ENCODE assay signal across 20 mouse cellular contexts in genomic region chr14:21507046-21507445, GRCm38 (mm10). TPM values are rescaled to one million over a fixed set of nuclear protein-coding genes. Genes with fewer than 3 reads are reported as not detected.
A peak's percentile ranks its signal among the peaks of the same experiment; 100 is the strongest.
DNase-seq lines count a peak whose midpoint lies in the region; ATAC-seq lines count a peak whose summit lies in the region.
"Had no signal": no experiment of that assay in that cellular context is flagged by ENCODE, and none has a peak within 500 bp of the region (broad histone marks: within the 10 kb centered on the region; RNA-seq: fewer than 3 reads in every experiment).

No protein-coding gene starts in this region.

- peak; percentile 94 for ATAC-seq in inflammation-experienced regulatory T-cells, adult 6 months
- ATAC-seq: forebrain, embryonic 15.5 days; hindbrain, embryonic 16.5 days; intestine, postnatal 0 days had no signal

- DNase-seq in 416B (ENCODE audit: low read depth) = peak; percentile 68
- peak; percentile 60 for DNase-seq in CD4-positive helper T cell, adult 2 months (ENCODE audit: low read depth, low spot score)
- DNase-seq in T-cell, adult 2 months (ENCODE audit: low spot score) = peak; percentile 35
- no peak for DNase-seq in cerebellum, postnatal 36 days
- DNase-seq in thymus, postnatal 14 days = no peak
- no peak for DNase-seq in layer of hippocampus, postnatal 25 days (ENCODE audit: extremely low spot score in 1 of 2, low spot score in 1 of 2)
- DNase-seq: adrenal gland, adult 2 months; adrenal gland, postnatal 14 days; cerebellum, adult 11-12 months; cerebellum, adult 8-10 months; cerebellum, postnatal 10 days; gastrocnemius, postnatal 25 days; heart, adult 18-20 months; heart, postnatal 10 days; heart, postnatal 36 days; kidney, adult 2 months had no signal

RNA-seq across cellular contexts. Expression of gene Kat6b, which starts 25.8 kb away (rescaled TPM):
- 10 to 100 TPM in 2 of 3 experiments, 1 to 10 TPM in 1; 9.0 to 23.5 (median 20.5) TPM for polyA plus RNA-seq in inflammation-experienced regulatory T-cells, adult 6 months (2017; shearing (Covaris generic))
- 10 to 100 TPM; 70.0 to 83.4 TPM for total RNA-seq in layer of hippocampus, postnatal 25 days (2021)

Comparison
In these comparisons a context has a peak if more than half of its experiments do, and no peak if none do; other contexts are left out.
1. DNase-seq: peak in 416B (single experiment), CD4-positive helper T cell, adult 2 months (single experiment) and T-cell, adult 2 months (single experiment); none in cerebellum, postnatal 36 days (0 of 2), thymus, postnatal 14 days (single experiment) and layer of hippocampus, postnatal 25 days (0 of 2).